Mouse (Mus musculus) erythroblast, embryonic 14.5 days (primary cell): ENCODE measurements around the gene Patl1.

Experiments
- GATA1 ChIP-seq: IDR thresholded peaks from 2 replicates; pipeline ENCODE4 v1.6.1; 2012; ENCODE audit warnings: low read length, inconsistent platforms, mixed read lengths
- TAL1 ChIP-seq: IDR thresholded peaks from 3 replicates; pipeline ENCODE4 v1.6.1; 2012; ENCODE audit warnings: low read length, inconsistent platforms, mixed read lengths

DNA sequence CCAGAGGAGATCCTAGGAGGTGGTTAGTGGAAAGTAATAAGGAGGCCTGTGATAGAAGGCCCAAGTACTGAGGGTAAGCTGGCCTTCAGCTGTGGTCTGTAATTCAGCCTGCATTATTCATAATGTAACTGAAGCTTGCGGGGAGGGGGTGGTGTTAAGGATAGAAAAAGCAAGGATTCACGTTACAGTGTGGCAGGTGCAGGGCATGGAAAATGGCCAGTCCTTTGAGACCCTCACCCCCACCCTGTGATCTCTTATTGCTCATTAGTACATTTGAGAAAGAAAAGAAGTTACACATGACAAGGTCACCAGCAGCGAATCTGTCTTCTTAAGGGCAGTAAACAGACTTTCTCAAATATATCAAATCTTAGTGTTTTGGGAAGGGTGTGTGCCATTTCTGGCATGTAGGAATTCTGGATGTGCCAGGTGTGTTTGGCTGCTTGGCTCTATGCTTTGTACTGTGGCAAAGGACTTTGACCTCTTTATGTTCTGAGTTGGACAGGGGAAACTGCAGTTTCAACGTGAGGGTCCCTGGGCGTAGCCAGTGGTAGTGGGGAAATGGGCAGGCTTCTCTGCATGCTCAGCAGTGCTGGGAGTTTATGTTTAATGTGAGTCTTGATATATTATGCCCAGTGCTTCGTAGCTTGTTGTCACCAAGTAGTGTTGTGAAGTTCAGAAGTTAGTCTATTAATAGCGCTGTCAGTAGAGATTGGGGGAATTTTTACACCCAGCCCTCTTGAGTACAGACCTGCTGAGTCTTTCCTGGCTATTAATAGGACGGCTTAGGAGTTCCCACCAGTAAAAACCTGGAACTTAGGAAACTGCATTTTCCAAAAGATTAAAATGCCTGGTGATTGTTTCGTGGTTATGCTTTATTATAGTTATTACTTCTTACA, 57.2 kb downstream of the Patl1 start:
- TF ChIP-seq TAL1 (no peak), GATA1 (no peak)
